8 mouse cellular contexts compared by ENCODE assay signal in the genomic region with DNA sequence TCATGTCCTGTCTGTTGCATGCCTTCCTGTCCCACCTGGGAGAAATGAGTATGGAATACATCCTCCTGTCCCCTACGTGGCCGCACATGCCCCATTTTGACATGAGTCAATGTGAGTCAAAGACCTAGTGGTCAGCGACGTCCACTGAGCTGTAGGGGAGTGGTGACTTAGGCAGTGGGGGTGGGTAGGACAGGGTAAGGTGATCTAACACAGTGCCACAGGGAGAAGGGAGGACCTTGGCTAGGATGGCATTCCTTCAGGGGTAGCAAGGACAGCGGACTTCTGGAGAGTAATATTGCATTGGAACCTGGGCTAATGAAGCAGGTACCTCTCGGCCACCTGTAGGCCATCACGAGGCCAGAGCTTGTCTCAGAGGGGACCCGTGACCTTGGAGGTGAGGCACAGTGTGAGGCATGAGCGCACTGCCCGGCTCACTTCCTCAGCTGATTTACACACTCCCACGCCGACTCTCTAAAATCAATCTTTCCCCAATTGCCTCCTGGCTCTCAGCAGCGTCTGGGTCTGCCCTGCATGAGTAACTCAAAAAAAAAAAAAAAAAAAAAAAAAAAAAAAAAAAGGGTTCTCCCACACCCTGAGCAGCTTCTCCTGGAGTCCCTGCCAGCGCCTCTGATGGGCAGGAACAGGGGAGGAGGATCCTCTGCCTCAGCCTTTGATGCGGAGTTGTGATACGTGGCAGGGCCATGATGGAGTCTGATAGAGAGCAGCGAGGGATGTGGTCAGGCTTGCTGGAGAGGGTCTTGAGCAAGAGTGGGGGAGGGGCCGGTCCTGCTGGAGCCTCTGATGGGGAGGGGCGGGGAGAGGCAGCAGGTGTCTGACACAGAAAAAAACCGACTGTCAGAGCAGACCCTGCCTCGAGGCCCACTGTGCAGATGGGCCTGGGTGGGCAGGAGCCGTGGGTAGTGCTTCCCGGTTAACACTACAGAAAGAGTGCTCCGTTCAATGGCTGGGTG. TPM values are rescaled to one million over a fixed set of nuclear protein-coding genes. Genes with fewer than 3 reads are reported as not detected.
DNase-seq lines count a peak whose midpoint lies in the region; ATAC-seq lines count a peak whose summit lies in the region.

No protein-coding gene starts in this region.

- no peak; the same call in 1 of the 2 replicates for ATAC-seq in forebrain, embryonic 11.5 days (replicated peaks; ENCODE audit: low FRiP score)
- no peak for ATAC-seq in forebrain, embryonic 15.5 days (replicated peaks)
- peak; percentile 13; the same call in 1 of the 2 replicates for ATAC-seq in midbrain, embryonic 15.5 days (replicated peaks)

- H3K9ac ChIP-seq in forebrain, embryonic 11.5 days (ENCODE audit: low read length) = no peak overlapping the region
- H3K9ac ChIP-seq in forebrain, embryonic 15.5 days (replicated peaks) = no peak overlapping the region
- no peak overlapping the region for H3K9ac ChIP-seq in midbrain, embryonic 15.5 days

- no peak overlapping the region for H3K4me2 ChIP-seq in forebrain, embryonic 11.5 days (ENCODE audit: low read depth, low read length, severe bottlenecking)
- no peak overlapping the region for H3K4me2 ChIP-seq in forebrain, embryonic 15.5 days (replicated peaks)
- no peak overlapping the region for H3K4me2 ChIP-seq in midbrain, embryonic 15.5 days

- no peak overlapping the region for H3K4me3 ChIP-seq in forebrain, embryonic 11.5 days (ENCODE audit: low read depth, low read length)
- H3K4me3 ChIP-seq in forebrain, embryonic 15.5 days = no peak overlapping the region
- no peak overlapping the region for H3K4me3 ChIP-seq in midbrain, embryonic 15.5 days

- peak; percentile 75 for DNase-seq in forebrain, embryonic 11.5 days (ENCODE audit: low spot score)
- DNase-seq in ES-CJ7 (ENCODE audit: low read depth, low spot score) = peak; percentile 18
- peak; percentile 37 for DNase-seq in kidney, adult 9 months
- no peak for DNase-seq in urinary bladder, postnatal 25 days (ENCODE audit: low spot score)
- DNase-seq in ovary, postnatal 36 days (ENCODE audit: low spot score) = no peak
- DNase-seq in ovary, postnatal 14 days (ENCODE audit: low spot score) = no peak

- WGBS in forebrain, embryonic 11.5 days = 37% methylated on average over 24 of the region's 24 CpGs
- 38% methylated on average over 24 of the region's 24 CpGs for WGBS in forebrain, embryonic 15.5 days
- 31% methylated on average over 24 of the region's 24 CpGs for WGBS in midbrain, embryonic 15.5 days

- H3K27ac ChIP-seq in forebrain, embryonic 11.5 days (ENCODE audit: low read depth, low read length) = no peak overlapping the region
- H3K27ac ChIP-seq in forebrain, embryonic 15.5 days (replicated peaks) = no peak overlapping the region
- H3K27ac ChIP-seq in midbrain, embryonic 15.5 days = no peak overlapping the region

- no peaks in the 10 kb centered on the region for H3K36me3 ChIP-seq in forebrain, embryonic 11.5 days (ENCODE audit: control insufficient read depth, insufficient read depth, low read length)
- H3K36me3 ChIP-seq in forebrain, embryonic 15.5 days = no peaks in the 10 kb centered on the region
- H3K36me3 ChIP-seq in midbrain, embryonic 15.5 days (replicated peaks) = no peaks in the 10 kb centered on the region

- no peaks in the 10 kb centered on the region for H3K9me3 ChIP-seq in forebrain, embryonic 11.5 days (ENCODE audit: control insufficient read depth, low read length)
- no peaks in the 10 kb centered on the region for H3K9me3 ChIP-seq in forebrain, embryonic 15.5 days
- H3K9me3 ChIP-seq in midbrain, embryonic 15.5 days = no peaks in the 10 kb centered on the region

- peaks cover 8% of the 10 kb centered on the region; the same call in 1 of the 2 replicates for H3K4me1 ChIP-seq in forebrain, embryonic 11.5 days (replicated peaks; ENCODE audit: control insufficient read depth, insufficient read depth, low read length)
- peaks cover 19% of the 10 kb centered on the region for H3K4me1 ChIP-seq in forebrain, embryonic 15.5 days
- H3K4me1 ChIP-seq in midbrain, embryonic 15.5 days = peaks cover 21% of the 10 kb centered on the region

- no peaks in the 10 kb centered on the region for H3K27me3 ChIP-seq in forebrain, embryonic 11.5 days (ENCODE audit: control insufficient read depth, insufficient read depth, low read length)
- H3K27me3 ChIP-seq in forebrain, embryonic 15.5 days = no peaks in the 10 kb centered on the region
- no peaks in the 10 kb centered on the region for H3K27me3 ChIP-seq in midbrain, embryonic 15.5 days (replicated peaks)

RNA-seq across cellular contexts. Expression of gene Pepd, which starts 1.8 kb away (rescaled TPM):
- 58.4 and 65.5 TPM in 2 replicates for polyA plus RNA-seq in forebrain, embryonic 11.5 days (2014; fragmentation: Nextera tagmentation; extraction: Ambion mirVana)
- polyA plus RNA-seq in forebrain, embryonic 15.5 days (2015; fragmentation: Nextera tagmentation; extraction: Ambion mirVana) = 51.4 and 51.7 TPM in 2 replicates
- 62.5 and 66.3 TPM in 2 replicates for polyA plus RNA-seq in midbrain, embryonic 15.5 days (2015; fragmentation: Nextera tagmentation; extraction: Ambion mirVana)

Comparison
In these comparisons a context has a peak if more than half of its experiments do, and no peak if none do; other contexts are left out.
1. DNase-seq: peak in forebrain, embryonic 11.5 days (single experiment), ES-CJ7 (single experiment) and kidney, adult 9 months (single experiment); none in urinary bladder, postnatal 25 days (single experiment), ovary, postnatal 36 days (single experiment) and ovary, postnatal 14 days (single experiment).